Mouse (Mus musculus) olfactory bulb, adult 2 months (tissue): ENCODE data around the gene Stk32c.

Experiments
- CTCF ChIP-seq: fragments of 200-500 bp; IDR thresholded peaks from 2 replicates; pipeline ENCODE4 v1.5.1; 2012; ENCODE audit warnings: low read depth, mild to moderate bottlenecking, low read length, moderate library complexity; ENCODE audit not compliant: insufficient read depth
- POLR2A ChIP-seq: fragments of 200-500 bp; IDR thresholded peaks from 2 replicates; pipeline ENCODE4 v1.6.1; 2012; ENCODE audit warnings: mild to moderate bottlenecking, low read depth, low read length, moderate library complexity; ENCODE audit not compliant: insufficient read depth

GRCm38 (mm10) chr7:139257752-139258542, 44.8 kb upstream of the Stk32c start:
- TF ChIP-seq POLR2A, result no peak
- TF ChIP-seq CTCF, result no peak
